Mouse (Mus musculus) frontal cortex, adult 2 months (tissue): ENCODE measurements around the gene Evx2. TPM values are rescaled to one million over a fixed set of nuclear protein-coding genes. Genes with fewer than 3 reads are reported as not detected.
A peak's percentile ranks its signal among the peaks of the same experiment; 100 is the strongest.

Source experiments
- DNase-seq, 2 experiments: peaks; one replicate each; pipeline ENCODE4 v3.0.0; 2022; ENCODE audit warnings: low spot score in 1 of 2; ENCODE audit errors: extremely low spot score in 1 of 2
- polyA plus RNA-seq: library from polyadenylated mRNA; depleted of rRNA; stranded (reverse); fragments of >200 nt; gene quantifications from 2 replicates; pipeline ENCODE4 v1.2.3, GENCODE M21; 2012

Evx2 gene
- polyA plus RNA-seq, 1 experiment, result not detected

DNA sequence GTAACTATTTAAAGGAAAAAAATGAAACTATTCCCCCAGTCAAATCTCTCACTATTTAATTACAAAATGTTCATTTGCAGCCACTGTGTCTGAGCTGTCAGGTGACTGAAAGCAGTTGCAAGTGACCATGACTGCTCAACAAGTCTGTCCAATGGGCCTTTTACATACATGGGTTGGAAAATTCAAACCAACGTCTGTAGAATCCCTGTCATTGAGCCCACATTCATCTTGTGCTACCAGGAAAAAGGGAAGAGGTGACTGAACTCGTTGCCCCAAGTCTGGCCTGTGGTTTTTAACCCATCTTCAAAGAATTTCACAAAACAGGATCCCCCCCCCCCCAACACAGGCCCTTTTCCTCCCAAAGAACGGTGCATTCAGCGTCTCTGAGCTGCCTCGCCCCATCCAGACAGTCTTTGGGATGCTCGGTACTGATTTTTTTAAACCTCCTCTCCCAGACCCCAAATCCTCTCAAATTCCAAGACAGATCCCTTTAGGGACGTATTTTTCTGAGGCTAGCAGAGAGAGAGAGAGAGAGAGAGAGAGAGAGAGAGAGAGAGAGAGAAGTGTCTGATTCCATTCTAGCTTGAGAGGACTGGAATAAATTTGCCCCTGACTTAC is 36.6 kb upstream of the Evx2 start:
- no peak for DNase-seq

DNA sequence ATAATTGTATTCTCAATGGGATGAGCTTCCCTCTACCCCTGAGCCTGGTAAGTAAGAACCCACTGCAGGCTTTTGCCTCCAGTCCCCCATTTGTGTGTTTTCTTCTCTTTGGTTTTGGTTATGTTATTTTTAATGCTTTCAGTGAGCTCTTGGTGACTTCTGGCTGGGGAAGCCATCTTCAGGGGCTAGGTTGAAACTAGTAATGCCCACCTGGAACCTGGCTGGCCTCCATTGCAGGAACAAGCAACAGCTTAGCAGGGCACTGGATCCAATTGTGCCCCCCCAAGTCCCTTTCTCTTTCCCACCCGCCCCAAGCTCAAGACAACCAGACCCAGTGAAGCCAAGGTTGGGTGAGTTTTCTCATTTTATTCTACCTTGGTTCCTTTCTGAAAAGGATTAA is 36.0 kb upstream of the Evx2 start:
- DNase-seq, result no peak

DNA sequence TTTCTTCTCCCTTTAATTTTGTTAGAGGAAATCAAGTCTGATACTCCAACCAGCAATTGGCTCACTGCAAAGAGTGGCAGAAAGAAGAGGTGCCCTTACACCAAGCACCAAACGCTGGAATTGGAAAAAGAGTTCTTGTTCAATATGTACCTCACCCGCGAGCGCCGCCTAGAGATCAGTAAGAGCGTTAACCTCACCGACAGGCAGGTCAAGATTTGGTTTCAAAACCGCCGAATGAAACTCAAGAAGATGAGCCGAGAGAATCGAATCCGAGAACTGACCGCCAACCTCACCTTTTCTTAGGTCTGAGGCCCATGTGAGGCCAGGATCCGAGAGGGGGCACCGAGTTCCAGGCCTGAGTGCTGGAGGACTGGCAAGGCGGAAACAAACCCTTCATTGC is 34.7 kb upstream of the Evx2 start:
- no peak for DNase-seq

DNA sequence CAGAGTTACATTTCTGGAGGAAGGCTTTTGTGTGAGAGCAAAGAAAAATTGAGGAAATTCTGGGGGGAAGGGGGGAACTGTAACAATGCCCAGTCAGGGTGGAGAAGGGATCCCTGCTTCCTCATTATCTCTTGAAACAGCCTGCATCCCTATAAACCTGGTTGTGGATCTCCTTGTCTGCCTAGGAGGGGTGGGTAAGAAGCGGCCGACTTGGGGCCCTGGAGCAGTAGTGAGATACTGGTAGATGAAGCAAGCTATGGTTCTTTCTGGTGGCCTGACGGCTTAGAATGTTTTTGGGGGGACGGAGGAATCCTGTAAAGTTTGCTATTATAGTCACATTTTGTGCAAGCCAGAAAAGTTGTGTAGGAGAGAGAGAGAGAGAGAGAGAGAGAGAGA is 34.1 kb upstream of the Evx2 start:
- DNase-seq, result no peak

DNA sequence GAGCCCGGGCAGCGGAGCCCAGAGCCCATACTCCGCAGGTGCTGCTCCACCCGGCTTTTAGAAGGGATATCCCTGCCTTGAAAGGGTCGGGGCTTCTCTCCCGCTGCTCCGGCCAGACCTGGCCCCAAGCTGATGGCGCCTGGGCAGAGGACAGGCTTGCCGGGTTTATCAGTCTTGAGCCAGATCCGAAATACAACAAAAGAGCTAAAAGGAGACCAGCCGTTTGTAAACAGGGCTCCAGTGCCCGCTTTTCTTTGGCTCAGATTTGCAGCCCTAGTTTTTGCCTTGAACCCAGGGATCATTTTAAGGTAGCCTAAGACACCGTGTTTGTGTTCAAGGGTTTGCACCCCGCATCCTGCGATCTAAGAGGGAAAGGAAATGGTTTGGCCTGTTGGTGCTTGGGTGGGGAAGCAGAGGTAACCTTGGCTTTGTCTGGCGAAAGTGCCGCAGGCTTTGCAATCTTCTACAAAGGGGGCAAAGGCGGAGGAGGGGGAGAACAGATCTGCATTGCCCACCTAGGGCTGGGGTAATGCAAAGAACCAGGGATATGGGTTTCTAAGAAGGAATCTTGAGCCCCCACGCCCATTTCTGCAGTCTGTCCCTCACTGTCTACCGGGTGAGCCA is 33.6 kb upstream of the Evx2 start:
- no peak for DNase-seq

DNA sequence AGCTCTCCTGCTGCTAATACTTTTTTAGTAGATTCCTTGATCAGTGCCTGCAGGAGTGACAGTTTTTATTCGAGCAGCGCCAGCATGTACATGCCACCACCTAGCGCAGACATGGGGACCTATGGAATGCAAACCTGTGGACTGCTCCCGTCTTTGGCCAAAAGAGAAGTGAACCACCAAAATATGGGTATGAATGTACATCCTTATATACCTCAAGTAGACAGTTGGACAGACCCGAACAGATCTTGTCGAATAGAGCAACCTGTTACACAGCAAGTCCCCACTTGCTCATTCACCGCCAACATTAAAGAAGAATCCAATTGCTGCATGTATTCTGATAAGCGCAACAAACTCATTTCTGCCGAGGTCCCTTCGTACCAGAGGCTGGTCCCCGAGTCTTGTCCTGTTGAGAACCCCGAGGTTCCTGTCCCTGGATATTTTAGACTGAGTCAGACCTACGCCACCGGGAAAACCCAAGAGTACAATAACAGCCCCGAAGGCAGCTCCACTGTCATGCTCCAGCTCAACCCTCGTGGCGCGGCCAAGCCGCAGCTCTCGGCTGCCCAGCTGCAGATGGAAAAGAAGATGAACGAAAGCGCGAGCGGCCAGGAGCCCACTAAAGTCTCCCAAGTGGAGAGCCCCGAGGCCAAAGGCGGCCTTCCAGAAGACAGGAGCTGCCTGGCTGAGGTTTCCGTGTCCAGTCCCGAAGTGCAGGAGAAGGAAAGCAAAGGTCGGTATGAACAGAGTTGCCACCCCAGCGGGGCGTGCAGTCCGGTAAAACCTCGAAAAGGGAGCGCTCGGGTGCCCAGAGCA is 32.8 kb upstream of the Evx2 start:
- DNase-seq, result no peak

DNA sequence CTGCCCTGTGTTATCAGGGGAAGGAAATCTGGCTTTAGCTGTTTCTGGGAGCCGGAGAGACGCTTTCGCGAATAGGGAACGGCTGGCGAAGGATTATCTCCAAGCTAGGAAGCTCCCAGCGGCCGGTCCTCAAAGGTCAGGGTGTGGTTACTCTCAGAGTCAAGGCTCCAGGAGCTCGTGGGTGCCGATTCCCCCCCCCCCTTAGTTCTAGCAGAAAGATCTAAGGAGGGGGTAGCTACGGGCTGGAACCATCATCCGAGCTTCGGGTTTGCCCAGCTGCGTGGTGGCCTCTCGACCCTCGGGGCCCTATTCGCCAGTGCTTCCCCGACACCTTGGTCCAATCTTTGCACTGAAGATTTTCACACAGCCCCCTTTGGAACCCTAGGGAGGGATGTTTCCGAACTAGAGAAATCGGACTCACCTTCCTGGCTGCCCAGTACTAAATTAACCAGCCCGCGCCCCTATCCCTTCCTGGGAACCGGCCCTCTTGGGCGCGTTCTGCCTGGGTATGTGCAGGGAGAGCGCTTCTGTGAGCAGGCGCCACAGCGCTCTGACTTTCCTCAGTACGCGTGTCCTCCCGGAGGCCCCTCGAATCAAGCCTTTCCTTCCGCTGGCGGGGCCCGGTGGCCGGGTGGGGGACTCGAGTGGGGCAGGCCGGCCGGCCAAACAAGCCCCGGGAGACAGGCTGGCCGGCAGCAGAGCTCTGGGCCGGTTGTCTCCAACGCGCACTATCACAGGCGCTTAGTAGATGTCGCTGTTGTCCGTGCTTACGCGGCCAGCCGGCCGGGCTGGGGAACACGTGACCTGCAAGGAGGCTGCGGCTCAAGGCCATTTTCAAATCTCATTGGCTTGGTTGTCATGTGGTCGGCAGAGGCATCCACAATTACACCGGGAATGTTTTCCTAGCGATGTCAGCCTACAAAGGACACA is 31.9 kb upstream of the Evx2 start, which contains the start of gene Hoxd10:
Gene Hoxd10, plus strand, starts transcription at position 903 of the 930 bp plus-strand sequence.
- no peak for DNase-seq

DNA sequence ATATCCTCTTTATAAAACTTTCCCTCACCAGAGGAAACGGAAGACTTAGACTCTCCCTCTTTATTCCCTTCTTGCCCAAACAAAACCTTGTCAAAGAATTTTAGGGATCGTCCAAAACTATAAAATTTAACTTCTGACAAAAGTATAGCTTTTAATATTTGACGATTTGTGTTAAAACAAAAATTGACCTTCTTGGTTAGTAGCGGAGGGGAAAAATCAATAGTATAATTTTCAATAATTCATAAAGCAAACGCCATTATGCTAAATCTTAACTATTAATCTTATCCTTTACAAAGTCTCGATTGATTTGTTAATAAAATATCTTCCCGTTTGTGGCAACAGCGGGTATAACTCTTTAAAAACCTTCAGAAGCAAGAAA is 31.0 kb upstream of the Evx2 start:
- no peak for DNase-seq

DNA sequence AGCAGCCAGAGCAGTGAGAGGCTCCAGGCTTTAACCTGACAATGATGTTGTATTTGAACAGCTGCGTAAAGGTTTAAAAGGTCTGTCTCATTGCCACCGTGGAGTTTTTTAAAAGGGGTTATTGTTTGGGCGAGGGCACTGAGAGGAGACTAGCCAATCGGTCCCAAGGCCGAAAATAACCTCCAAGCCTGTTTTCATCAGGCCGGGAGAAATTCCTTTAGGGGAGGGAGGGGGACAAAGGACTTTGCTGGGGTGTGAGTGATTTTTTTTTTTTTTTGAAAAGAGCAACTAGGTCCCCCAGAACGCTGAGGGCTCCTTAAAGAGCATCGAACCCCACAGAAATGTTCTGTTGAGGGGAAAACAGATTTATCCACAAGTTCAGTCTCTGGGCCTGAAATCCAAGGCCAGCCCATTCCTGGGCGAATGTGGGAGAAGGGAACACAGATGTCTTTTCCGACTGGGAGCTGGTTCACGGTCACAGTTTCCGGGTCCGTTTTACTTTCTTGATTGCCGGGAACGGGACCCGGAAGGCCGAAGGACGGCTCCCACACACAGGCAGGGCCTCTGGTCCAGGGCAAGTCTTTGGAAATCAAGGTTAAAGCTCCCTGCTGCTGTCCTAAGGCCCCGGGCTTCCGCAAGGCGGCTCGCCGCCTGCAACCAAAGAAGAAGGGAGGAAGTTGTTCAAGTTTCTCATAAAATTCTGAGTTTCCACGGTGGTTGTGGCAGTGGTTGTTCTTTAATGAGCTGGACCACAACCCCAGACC is 30.4 kb upstream of the Evx2 start:
- no peak for DNase-seq

DNA sequence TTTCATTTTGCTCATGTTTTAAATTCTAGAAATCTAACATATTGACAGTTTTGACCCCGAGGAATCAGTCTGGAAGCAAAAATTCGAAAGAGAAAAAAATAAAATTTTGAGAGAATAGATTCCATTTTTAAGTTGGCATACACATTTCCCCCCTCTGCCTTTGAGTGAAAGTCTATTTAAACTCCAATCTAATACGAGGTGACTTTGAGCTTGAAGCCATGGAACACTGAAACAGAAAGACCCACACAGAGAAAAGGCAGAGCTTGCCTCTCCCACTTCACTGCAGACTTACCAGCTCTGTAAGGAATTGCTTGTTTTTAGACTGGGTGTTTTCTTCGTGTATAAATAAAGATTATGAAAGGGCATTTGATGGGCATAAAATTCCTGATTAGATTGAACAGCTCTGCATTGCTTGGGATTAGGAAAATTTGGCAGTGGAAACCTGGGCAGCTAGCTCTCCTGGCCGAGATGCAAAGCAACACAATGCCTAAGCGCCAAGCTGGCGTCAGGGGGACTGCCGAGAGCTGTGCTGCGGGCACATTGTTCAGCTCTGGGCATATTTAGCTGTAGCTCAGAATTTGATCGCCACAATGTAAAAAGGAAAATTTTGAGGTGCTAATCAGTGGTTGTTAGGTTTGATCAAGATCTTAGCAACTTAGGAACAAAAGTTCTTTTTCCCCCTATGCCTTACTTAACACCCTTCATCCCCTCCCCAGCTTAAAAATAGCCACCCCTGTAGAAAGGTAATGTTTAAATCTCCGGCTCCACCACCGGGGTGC is 29.6 kb upstream of the Evx2 start:
- no peak for DNase-seq

DNA sequence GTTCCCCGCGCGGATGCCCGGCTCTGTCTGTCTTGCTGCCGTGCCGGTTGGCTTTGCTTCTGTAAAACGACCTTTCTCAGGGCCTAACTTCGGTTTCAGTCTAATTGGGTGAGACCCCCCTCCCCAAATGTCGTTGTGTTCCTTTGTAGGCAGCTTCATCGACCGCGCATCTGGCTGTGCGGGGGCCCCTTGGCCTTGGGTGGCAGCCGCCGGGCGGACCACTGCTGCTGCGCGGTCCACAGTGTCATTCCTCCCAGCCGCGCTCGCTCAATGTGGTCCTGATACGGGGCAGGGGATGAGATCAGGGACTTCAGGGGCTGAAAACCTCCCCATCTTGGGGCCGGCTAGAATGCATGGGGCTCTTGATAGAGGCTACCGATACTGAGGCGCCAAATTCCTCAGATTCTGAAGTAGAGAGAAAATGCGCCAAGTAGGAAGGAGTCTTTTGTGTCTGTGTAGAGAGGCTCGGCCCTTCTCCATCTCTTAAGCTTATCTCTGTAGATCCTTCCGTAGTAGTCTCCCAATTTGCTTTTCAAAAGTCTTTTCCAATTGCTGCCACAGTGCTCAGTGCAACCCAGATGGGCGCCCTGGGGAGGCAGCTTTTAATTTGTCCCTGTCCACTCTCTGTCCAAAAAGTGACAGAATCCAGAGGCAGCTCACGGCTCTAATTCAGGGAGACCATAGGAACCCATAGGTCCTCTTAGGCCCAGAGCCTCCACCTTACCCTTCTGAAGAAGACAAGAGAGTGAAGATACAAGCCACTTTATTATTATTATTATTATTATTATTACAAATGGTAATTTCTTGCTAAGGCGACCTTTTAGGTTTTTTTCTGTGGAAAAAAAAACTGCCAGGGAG is 28.6 kb upstream of the Evx2 start:
- no peak for DNase-seq

DNA sequence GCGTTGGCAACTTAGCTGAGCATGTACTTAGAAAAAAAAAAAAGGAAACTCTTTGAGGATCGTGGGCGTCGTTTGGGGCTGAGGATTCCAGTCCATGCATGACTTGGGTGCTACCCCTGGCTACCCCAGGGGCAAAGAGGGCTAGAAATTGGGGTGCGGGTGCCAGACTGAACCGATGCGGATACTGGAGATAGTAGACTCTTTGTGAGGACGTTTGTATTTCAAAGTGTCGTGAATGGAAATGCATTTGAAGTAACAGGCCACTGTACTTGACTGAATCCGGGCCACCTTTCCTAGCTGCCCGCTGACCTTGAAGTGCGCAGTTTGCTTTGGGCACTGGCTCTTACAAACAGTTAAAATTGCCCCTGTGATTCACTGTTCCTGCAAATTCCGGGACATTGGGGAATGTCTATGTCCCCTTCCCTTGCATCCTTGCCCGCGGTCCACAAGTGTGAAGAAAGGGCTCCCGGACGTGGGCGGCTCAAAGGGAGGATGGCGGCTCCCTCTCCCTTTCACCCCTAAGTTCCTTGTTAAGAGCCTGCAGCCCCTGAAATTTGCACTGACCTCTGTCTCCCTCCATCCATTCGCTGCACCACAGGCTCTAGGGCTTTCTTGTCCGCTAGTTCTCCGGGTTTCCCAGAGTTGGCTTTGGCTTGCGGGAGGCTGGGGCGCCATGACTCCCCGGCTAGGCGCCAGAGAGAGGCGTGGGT is 27.8 kb upstream of the Evx2 start:
- no peak for DNase-seq

DNA sequence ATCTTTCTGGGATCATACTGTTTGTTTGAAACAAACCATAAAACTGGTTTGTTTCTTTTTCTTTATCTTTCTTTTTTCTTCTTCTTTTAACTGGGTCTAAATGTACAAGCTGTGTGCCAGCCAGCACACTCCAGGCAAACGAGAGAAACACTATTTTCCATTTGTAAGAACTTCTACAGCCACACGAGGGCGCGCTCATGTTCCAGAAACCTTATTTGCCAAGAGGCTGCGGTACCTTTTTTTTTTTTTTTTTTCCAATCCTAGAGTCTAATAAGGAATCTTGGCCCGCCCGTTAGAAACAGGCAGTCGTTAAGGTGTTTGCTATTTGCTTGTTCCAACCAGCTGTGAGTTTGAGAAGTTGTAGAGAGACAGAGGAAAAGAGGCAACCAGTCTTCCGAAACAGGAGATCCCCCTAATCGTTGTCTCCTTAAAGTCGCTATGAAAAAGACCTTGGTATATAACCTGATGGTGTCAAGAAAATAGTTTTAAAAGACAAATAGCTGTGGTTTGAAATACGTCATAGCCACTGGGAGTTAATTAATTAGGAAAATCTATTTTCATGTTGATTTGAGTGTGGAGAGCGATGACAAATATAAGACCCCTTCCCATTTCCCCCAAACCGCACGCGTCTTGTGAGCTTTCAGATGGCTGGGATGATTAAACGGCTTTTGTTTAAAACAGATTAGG is 27.1 kb upstream of the Evx2 start:
- DNase-seq, result peak in 1 of 2 experiments; percentile 66

DNA sequence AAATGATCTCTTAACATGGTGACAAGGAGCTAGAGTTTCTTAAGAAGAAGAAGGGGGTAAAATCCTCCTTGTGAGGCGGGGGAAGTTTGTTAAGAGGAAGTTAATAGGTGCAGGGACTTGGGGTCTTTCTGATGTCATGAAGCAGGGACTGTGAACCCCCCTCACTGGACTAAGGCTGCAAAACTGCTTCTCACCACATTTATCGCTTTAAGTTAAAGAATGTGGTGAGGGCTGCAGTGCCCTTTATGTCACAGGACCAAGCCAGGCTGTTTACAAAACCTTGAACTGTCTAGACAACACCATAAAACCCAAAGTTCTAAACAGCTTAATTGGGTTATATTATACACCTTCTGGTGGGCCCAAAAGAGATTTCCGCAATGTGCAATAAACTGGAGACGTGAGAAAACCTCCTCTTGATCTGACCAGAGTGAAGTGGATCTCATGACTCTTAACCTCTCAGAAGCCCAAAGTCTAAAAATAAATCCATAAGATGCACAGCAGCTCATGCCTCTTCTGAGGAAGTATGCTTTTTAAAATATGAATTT is 25.8 kb upstream of the Evx2 start:
- DNase-seq, result no peak

DNA sequence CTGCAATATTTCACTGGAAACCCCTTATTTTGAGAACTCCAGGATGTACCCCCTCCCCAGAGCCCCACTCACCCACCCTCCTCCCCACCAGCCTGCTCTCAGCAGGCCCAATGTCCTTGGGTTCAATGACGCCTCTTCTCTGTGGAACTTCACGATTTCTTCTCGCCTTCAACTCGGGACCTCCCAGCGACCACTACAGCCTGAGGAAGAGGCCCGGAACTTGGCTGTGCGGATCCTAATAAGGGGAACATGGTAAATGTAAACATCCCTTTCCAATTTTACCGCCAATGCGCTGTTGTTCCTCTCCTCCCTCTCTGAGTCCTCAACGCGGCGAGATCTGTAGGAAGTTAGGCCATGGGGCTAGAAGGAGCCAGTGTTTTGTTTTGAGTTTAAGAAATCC is 24.7 kb upstream of the Evx2 start:
- DNase-seq, result no peak

DNA sequence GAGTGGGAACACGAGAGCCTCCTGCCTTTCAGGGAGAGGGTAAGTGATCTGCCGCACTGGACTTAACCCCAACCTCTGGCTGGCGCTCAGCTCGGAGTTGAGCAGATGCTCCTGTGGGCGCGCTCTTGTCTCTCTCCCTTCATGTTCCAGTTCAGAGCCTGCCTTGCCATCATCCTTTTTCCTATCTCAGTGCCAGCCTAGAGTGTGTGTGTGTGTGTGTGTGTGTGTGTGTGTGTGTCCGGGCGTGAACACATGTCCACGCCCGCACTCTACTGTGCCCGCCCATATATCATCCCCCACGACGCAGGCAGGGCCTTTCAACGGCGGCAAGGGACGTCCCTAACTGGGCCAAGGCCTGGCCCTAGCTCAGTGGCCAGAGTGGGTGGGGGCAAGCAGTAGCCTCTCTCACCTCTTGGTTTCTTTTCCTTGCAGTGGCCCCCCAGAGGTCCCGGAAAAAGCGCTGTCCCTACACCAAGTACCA is 24.2 kb upstream of the Evx2 start:
- DNase-seq, result no peak

DNA sequence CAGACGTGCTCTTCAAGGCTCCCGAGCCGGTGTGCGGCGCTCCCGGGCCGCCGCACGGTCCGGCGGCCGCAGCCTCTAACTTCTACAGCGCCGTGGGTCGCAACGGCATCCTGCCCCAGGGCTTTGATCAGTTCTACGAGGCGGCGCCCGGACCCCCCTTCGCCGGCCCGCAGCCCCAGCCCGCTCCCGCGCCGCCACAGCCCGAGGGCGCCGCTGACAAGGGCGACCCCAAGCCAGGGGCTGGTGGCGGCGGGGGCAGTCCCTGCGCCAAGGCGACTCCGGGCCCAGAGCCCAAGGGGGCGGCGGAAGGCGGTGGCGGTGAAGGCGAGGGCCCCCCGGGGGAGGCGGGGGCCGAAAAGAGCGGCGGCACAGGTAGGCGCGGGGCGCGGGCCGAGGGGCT is 23.4 kb upstream of the Evx2 start:
- DNase-seq, result no peak
